Mouse (Mus musculus): ENCODE measurements around the gene Matn1. TPM values are rescaled to one million over a fixed set of nuclear protein-coding genes. Genes with fewer than 3 reads are reported as not detected.

Gene Matn1
- total RNA-seq, 2 experiments from 2014 or later = 2.3 TPM

- no peak for DNase-seq (ENCODE audit: low spot score in 2 of 2)
Observed at GRCm38 (mm10) chr4:130916639-130917038, 27.5 kb upstream of the Matn1 start.

- no peak for DNase-seq (ENCODE audit: low spot score in 2 of 2)
Observed at GRCm38 (mm10) chr4:130917564-130917963, 26.6 kb upstream of the Matn1 start.

GRCm38 (mm10) chr4:130918805-130919749 lies 25.1 kb upstream of the Matn1 start:
- DNase-seq (ENCODE audit: low spot score in 2 of 2) = no peak

- DNase-seq (ENCODE audit: low spot score in 2 of 2) = no peak
Observed at GRCm38 (mm10) chr4:130919750-130920356, 24.3 kb upstream of the Matn1 start.

GRCm38 (mm10) chr4:130920951-130921693 lies 23.1 kb upstream of the Matn1 start:
- no peak for DNase-seq (ENCODE audit: low spot score in 2 of 2)

- DNase-seq (ENCODE audit: low spot score in 2 of 2) = no peak
Observed at GRCm38 (mm10) chr4:130921986-130922385, 22.2 kb upstream of the Matn1 start.

GRCm38 (mm10) chr4:130926274-130926673 lies 17.9 kb upstream of the Matn1 start:
- DNase-seq (ENCODE audit: low spot score in 2 of 2) = no peak

GRCm38 (mm10) chr4:130927821-130928220 lies 16.4 kb upstream of the Matn1 start:
- no peak for DNase-seq (ENCODE audit: low spot score in 2 of 2)

- DNase-seq (ENCODE audit: low spot score in 2 of 2) = peak in 1 of 2 experiments; percentile 22
Observed at GRCm38 (mm10) chr4:130942644-130943043, 1.5 kb upstream of the Matn1 start.

GRCm38 (mm10) chr4:130944779-130945178 lies 594 bp downstream of the Matn1 start:
- DNase-seq (ENCODE audit: low spot score in 2 of 2) = no peak

GRCm38 (mm10) chr4:130947094-130947647 lies 3.0 kb downstream of the Matn1 start:
- peak; percentile 34 to 36 for DNase-seq (ENCODE audit: low spot score in 2 of 2)

- DNase-seq (ENCODE audit: low spot score in 2 of 2) = no peak
Observed at GRCm38 (mm10) chr4:130949821-130950384, 5.7 kb downstream of the Matn1 start.

GRCm38 (mm10) chr4:130952531-130952930 lies 8.3 kb downstream of the Matn1 start:
- no peak for DNase-seq (ENCODE audit: low spot score in 2 of 2)

GRCm38 (mm10) chr4:130957156-130957555 lies 13.0 kb downstream of the Matn1 start:
- no peak for DNase-seq (ENCODE audit: low spot score in 2 of 2)

- no peak for DNase-seq (ENCODE audit: low spot score in 2 of 2)
Observed at GRCm38 (mm10) chr4:130958812-130959211, 14.6 kb downstream of the Matn1 start.

GRCm38 (mm10) chr4:130959678-130960077 lies 15.5 kb downstream of the Matn1 start:
- no peak for DNase-seq (ENCODE audit: low spot score in 2 of 2)

- peak; percentile 83 to 92 for DNase-seq (ENCODE audit: low spot score in 2 of 2)
Observed at GRCm38 (mm10) chr4:130960118-130960734, 16.0 kb downstream of the Matn1 start.

- DNase-seq (ENCODE audit: low spot score in 2 of 2) = no peak
Observed at GRCm38 (mm10) chr4:130971278-130971677, 27.1 kb downstream of the Matn1 start.

GRCm38 (mm10) chr4:130972421-130972829 lies 28.2 kb downstream of the Matn1 start:
- DNase-seq (ENCODE audit: low spot score in 2 of 2) = peak in 1 of 2 experiments; percentile 27
